Mouse (Mus musculus): ENCODE data around the gene Vps26a. TPM values are rescaled to one million over a fixed set of nuclear protein-coding genes. Genes with fewer than 3 reads are reported as not detected.

Vps26a gene
- polyA plus RNA-seq, 1 experiment from 2014 or later: 135 TPM

DNA sequence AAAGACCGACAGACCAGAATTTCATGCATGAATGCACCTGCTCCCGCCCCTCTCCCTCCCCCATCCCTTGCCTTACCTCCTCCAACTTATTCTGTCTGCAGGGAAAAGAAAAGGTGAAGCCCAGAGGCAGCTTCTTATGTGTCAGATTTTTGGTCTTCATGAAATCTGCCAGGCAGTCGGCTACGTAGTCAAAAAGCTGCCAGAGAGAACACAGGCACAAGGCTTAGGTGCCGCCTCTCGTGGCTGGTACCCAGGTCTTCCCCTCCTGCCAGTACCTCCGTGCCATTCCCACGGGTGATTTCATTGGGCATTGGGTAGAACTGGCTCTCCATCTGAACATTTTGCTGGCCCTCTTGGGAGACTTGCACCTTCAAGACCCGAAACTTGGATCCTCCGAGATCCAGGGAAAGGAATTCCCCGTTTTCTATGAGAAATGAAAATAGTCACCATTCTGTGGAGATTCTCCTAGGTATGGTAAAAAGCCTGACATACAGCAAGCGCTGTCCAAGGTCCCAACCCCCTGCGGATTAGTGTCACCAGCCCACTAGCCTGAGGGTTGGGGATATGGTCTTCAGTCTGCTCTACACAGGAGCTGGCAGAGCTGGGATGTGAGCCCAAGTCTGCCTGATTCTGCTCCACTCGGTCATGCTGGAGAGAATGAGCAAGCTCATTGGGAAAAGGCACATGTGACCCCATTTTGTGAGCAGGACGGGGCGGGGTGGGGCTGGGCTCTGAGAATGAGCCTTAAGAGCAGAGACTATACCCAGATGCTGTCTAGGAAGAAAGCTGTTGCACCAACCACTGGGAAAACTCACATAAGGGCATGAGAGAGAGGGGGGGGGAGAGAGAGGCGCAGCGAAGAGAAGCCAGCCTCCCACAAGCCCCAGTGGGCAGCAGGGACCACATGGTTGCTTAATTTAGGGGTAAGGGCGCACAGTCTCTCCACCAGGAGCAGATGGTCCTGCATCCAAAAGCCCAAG is 74.9 kb downstream of the Vps26a start:
- no peak overlapping the region for H3K27ac ChIP-seq (ENCODE audit: low read length)
- 75% methylated on average over 19 of the region's 19 CpGs for WGBS
- no peak overlapping the region for H3K4me3 ChIP-seq (ENCODE audit: low read length)
- no peaks in the 10 kb centered on the region for H3K27me3 ChIP-seq (replicated peaks; ENCODE audit: control insufficient read depth, insufficient read depth, low read length)
- no peak overlapping the region for H3K4me2 ChIP-seq (ENCODE audit: low read depth, low read length)
- H3K4me1 ChIP-seq (ENCODE audit: control insufficient read depth, insufficient read depth, low read length): peaks cover 19% of the 10 kb centered on the region; the same call in 1 of the 2 replicates
- no peak for ATAC-seq
- 0 out of 2 replicates have a peak overlapping the region, but pooled peaks have one; percentile 10 for H3K9ac ChIP-seq (ENCODE audit: low read depth, low read length)
- no peaks in the 10 kb centered on the region for H3K36me3 ChIP-seq (ENCODE audit: control insufficient read depth, insufficient read depth, low read length)
- no peaks in the 10 kb centered on the region for H3K9me3 ChIP-seq (ENCODE audit: control insufficient read depth, low read length)

DNA sequence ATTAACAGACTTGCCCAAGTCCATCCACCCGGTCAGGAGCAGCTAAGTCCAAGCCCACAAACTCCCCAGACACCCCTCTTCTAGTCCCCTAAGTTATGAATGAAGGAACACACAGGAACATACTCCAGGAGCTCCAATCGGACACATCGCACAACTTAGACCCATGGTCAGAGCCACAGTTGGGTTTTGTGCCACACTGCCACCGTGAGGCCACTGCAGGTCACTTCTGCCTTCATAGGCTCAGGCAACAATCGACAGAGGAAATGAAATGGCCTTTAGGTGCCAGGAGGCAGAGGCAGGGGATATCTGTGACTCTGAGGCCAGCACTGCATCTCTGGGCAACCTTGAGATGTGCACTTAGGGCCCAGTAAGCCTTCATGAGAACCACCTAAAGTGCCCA is 75.7 kb downstream of the Vps26a start:
- no peak for ATAC-seq
- peaks cover 18% of the 10 kb centered on the region; the same call in 1 of the 2 replicates for H3K4me1 ChIP-seq (ENCODE audit: control insufficient read depth, insufficient read depth, low read length)
- 11% methylated on average over 5 of the region's 5 CpGs for WGBS
- no peak overlapping the region for H3K4me2 ChIP-seq (ENCODE audit: low read depth, low read length)
- H3K36me3 ChIP-seq (ENCODE audit: control insufficient read depth, insufficient read depth, low read length): no peaks in the 10 kb centered on the region
- H3K27ac ChIP-seq (ENCODE audit: low read length): no peak overlapping the region
- no peak overlapping the region for H3K9ac ChIP-seq (ENCODE audit: low read depth, low read length)
- H3K4me3 ChIP-seq (ENCODE audit: low read length): no peak overlapping the region
- H3K27me3 ChIP-seq (replicated peaks; ENCODE audit: control insufficient read depth, insufficient read depth, low read length): no peaks in the 10 kb centered on the region
- no peaks in the 10 kb centered on the region for H3K9me3 ChIP-seq (ENCODE audit: control insufficient read depth, low read length)

Other genes starting within 250 kb of the Vps26a start
- gene Tacr2, start 234.4 kb downstream of the Vps26a start, polyA plus RNA-seq (2015; fragmentation: Nextera tagmentation; extraction: Ambion mirVana): 0.98 and 1.2 TPM in 2 replicates
- gene Hk1, start 106.9 kb downstream of the Vps26a start, polyA plus RNA-seq (2015; fragmentation: Nextera tagmentation; extraction: Ambion mirVana): 25.5 and 27.6 TPM in 2 replicates
- 45.8 and 56.1 TPM in 2 replicates for gene Hkdc1, start 64.3 kb downstream of the Vps26a start, polyA plus RNA-seq (2015; fragmentation: Nextera tagmentation; extraction: Ambion mirVana)
- gene 4930507D05Rik, start 37.3 kb downstream of the Vps26a start, polyA plus RNA-seq (2015; fragmentation: Nextera tagmentation; extraction: Ambion mirVana): 0.17 and 0.45 TPM in 2 replicates
- gene Supv3l1, start 37.1 kb downstream of the Vps26a start, polyA plus RNA-seq (2015; fragmentation: Nextera tagmentation; extraction: Ambion mirVana): 29.3 and 33.2 TPM in 2 replicates
- gene Srgn, start 40.6 kb upstream of the Vps26a start, polyA plus RNA-seq (2015; fragmentation: Nextera tagmentation; extraction: Ambion mirVana): 15.1 and 15.5 TPM in 2 replicates
- gene Kif1bp, start 91.7 kb upstream of the Vps26a start, polyA plus RNA-seq (2015; fragmentation: Nextera tagmentation; extraction: Ambion mirVana): 23.0 and 27.3 TPM in 2 replicates
- 15.5 and 17.0 TPM in 2 replicates for gene Ddx21, start 115.5 kb upstream of the Vps26a start, polyA plus RNA-seq (2015; fragmentation: Nextera tagmentation; extraction: Ambion mirVana)
- gene Ddx50, start 164.4 kb upstream of the Vps26a start, polyA plus RNA-seq (2015; fragmentation: Nextera tagmentation; extraction: Ambion mirVana): 94.5 and 96.3 TPM in 2 replicates
- gene Stox1, start 239.3 kb upstream of the Vps26a start, polyA plus RNA-seq (2015; fragmentation: Nextera tagmentation; extraction: Ambion mirVana): 1.6 and 1.7 TPM in 2 replicates

Data from intestine, embryonic 16.5 days (tissue).